Mouse (Mus musculus): ENCODE results near the gene Fstl4.
A peak's percentile ranks its signal among the peaks of the same experiment; 100 is the strongest.
"Not testable (repeated sequence)": the region's sequence is repeated elsewhere in the genome, so short reads cannot be mapped to it uniquely, and the experiment has no call there.

Gene Fstl4

DNA sequence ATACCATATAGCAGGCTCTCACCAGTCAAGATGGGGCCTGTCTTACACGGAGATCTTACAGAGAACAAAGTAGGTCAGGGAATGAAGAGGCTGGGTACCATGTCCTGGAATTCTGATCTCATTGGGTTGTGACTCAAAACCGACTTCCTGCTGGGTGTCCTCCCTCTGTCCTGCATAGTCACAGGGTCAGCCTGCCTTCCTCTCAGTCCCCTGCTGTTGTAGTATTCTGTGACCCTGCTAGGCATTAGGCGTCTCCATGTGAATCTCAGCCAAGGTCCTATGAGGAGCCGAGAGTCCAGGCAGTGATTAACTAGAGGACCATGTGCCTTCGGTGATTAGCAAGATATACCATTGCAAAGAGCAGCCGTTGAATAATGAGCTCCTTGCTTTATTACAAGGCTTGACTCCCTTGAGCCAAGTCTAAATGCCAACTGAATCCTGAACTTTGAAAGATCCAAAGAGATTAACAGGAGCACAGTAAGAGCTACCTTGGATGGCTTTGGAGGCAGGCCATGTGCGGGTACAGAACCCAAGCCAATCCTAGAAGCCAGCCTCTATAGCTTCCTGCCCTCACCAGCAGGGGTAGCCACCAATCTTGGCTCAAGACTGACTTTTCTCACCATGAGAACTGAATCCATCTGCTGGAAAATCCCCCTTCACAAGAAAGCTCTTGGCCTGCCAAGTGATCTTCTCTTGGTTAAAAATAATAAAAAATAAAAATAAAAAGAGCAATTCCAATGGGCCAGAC is 264.2 kb downstream of the Fstl4 start:
- DNase-seq, result no peak

DNA sequence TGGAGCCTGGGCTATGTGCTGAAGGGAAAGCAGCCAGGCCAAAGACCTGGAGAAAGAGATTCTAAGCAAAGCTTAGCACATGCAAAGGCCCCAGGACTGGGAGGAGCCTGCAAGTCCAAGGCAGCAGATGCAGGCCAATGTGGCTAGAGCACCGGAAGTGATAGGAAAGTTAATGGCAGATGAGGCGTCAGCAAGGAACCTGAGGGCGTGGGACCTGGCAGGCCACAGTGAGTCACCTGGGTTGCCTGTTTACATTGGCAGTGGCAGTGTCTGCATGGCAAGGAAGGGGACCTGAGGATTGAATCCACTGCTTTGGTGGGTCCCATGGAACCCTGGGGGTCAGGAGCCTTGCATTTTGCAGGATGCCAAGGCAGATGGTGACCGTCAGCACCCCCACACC is 267.3 kb downstream of the Fstl4 start:
- DNase-seq, result peak in 1 of 2 experiments; percentile 2

DNA sequence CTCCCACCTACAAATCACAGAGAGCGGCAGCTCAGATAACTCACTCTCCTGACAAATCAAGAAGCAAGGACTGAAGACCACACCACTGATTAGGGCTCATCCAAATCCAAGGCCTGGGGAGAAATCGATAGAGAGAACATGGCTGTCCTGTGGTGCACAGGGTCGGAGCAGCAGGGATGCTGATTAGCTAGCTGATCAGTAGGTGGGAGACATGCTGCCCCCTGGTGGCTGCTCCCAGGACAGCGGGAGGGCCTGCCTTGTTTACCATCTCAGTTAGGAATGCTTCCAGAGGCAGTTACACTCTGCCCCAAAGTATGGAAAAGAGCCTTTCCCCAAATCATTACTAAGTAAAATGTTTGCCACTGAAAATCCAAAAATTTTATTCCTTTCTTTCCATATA is 267.9 kb downstream of the Fstl4 start:
- peak; percentile 56 to 73 for DNase-seq

DNA sequence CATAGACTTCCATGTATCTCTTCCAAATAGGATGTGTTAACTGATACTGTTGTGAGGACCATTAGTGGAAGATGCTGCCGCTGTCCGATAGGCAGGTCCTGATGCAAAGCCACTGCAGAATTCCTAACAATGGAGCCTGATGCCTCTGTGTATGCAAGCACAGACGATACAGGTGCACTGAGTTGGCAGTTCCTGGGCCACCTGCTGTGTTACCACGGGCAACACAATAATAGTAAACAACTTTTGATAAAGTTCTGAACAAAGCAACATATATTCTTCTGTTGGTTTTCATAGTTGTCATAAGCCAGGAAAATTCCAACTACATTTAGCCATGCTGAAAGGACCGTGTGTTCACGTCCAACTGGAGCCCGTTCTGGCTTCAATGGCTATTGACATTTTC is 271.0 kb downstream of the Fstl4 start:
- no peak for DNase-seq

DNA sequence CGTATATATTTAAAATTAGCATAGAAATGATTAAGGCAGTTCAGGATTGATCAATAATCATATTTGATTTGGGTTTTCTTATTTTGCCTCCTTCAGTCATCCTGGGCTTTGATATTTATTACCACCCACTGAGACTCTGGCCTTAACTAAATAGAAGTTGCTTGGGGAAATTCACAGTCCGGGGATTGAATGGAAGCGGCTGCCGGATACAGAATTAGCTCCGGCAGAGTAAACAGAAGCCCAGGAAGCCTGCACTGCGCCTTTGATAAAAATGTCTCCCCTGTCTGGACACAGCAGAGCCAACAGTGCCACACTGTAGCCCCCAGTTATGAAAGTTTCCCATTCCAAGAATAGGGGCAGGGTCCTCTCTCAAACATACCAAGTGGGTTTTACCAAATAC is 282.4 kb downstream of the Fstl4 start:
- DNase-seq, result no peak

DNA sequence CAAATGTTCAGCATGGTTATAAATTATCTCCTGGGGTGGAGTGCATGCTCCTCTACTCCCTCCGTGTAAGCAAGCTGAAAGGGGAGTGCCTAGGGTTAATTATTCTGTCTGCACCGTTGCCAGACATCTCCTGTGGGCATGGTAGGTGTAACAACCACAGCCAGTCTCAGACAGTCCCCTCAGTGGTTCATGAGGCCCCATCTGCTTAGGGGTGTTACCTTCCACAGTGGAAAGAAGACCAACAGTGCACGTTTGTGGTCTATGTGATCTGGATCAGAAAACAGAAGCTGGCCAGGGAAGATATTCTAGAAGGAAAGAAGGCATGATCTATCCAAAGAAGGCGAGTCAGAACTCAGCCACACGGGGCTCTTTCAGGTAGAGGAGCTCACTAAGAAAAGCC is 289.7 kb downstream of the Fstl4 start:
- DNase-seq, result no peak

DNA sequence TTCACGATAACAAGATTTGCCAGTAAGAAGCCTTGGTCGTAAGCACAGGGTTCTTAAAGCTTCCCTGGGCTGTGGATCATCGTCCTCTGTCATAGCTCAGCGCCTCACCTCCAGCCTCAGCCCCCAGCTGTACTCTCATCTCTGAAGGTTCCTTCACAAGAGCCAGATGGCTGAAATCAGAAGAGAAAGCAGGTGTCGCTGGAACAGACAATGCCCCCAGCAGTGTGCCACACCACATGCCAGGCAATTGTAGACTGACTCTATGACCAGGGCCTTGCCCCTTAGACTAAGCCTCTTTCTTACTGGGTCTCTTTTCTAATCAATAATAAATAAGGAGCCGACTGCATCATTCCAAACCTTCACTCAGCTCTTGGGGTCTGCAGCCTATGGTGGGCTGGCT is 291.5 kb downstream of the Fstl4 start:
- DNase-seq, result no peak

DNA sequence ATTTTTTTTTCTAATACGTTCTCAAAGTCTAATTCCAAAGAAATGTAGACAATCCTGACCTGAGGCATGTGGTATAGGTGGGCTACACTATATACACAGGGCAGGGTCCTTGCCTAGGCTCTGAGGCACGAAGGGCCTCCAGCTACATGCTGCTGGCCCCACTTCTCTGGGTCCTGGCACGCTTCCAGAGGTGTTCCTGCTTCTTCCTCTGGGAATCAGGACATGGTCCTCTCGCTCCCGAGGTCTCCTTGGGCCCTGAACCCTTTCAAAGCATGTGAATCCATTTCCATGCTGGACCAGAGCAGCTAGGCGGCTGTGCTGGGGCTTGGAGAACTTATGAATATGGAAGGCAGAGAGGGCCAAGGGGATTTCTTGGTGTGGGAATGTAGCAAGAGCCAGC is 292.3 kb downstream of the Fstl4 start:
- DNase-seq, result no peak

DNA sequence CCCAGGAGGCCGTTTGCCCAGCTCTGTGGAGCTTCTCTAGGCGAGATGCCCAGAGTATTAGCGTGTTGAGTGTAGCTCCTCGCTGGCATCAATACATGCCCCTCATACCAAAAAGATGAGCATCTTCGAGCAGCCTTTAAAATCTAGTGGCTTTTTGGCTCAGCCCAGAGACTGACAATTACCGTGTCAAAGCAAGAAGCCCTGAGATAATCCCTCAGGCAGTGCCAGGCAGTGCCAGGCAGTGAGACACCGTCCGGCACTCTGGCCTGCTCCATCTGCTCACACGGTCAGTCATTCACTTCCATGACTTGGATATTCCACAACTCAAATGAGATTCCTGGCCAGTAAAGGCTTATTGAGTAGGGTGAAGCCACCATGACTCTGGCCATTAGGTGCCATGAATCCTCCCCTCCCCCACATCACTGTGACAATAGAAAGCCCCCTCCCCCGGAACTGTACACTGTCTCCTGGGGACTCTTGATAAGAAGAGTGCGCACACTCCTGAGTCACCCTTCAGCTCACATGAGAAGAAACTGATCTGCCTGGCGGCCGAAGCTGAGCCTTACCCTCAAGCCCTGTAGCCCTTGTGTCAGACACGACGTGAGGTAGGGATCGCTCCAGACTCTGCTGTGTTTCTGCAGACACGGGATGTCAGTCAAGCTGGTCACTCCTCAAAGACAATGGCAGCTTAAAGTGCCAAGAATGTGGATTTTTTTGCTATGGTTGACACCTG is 293.6 kb downstream of the Fstl4 start:
- DNase-seq, result no peak

DNA sequence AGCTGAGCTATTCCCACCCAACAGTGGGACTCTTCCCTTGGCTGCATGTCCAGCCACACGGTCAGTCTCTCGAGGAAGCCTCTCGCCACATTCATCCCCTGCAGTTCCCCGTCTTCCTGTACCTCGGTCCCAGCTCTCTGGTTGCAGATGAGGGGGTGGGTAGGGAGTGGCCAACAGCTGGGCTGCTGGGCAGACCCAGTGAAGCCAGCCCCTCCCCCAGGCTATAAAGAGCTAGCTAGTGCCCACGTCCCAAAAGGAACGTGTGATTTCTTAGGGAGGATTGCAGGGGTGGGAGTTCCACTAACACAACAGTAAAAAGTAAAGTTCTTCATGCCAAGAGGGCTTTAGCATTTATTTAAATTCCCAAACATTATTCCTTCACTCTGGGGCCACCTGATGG is 294.1 kb downstream of the Fstl4 start:
- no peak for DNase-seq

DNA sequence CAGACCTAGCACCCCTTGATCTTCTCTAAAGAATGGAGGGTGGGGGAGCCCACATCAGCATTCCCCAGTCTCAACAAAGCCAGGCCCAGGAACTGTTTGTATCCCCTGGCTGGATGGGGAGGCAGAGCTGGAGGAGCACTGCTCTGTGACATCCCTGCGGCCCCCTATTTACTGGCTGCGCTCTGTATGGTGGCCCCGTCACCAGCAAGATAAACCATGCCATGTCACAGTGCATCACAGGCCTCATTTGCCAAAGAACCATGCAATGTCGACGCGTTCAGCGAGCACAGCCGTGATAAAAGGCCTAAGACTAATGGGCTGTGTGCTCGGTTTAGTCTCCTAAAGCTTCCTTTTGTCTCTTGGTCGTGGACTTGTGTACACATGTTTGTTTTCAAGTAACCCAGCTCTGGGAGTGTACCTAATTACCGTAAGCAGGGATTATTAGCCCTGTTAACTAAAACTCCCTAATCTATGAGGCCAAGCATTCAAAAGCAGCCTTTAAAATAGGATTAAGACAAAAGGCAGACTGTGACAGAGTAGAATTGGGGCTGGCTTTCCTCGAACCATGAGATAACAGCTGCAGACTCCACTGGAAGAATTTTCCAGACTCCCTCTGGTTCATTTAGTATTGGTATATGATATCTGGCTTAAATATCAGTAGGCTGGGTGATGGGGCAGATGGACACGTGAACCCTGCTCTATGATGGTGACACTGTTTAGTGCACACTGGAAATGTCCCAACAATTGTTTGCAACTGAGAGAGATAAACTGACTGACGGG is 303.5 kb downstream of the Fstl4 start:
- no peak for DNase-seq

DNA sequence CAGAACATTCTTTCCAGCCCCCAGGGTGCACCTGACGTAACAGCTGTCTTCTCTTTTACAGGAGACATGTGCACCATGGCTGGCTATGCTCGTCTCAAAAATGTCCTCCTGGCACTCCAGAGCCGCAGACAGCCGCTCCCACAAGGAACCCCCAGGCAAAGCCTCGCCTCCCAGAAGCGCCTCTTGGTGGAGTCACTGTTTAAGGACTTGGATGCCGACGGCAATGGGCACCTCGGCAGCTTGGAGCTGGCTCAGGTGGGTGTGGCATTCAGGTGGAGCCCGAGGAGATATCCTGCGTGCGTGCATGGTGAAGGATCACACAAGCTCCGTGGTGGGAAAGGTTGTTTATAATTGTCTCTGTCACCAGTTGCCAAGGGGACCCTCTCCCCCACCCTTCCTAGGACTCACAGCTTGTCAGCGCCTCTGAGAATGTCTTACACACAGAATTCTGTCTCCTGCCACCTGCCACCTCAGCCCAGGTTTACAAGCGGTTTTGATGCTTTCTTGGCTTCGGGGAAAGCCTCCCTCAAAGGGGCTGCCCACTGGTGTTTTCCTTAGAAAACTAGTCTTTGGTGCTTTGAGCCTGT is 304.1 kb downstream of the Fstl4 start:
- DNase-seq, result no peak

DNA sequence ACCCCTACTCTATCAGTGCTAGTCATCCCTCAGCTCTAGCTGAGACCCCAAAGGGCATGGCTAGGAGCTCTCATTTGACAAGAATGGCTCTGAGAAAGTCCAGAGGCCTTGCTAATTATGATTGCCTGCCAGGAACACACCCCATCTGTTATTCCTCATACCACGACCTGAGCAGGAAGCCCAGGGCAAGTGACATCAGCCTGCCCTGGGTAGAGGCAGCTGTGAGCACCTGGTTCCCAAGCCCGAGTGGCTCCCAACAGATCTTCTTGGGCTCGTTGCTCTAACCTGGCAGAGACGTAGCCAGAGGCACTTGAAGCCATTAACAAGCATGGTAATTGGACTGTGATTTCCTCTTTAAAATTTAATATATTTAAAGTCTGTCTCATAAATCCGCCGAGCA is 305.3 kb downstream of the Fstl4 start:
- peak in 1 of 2 experiments; percentile 5 for DNase-seq

DNA sequence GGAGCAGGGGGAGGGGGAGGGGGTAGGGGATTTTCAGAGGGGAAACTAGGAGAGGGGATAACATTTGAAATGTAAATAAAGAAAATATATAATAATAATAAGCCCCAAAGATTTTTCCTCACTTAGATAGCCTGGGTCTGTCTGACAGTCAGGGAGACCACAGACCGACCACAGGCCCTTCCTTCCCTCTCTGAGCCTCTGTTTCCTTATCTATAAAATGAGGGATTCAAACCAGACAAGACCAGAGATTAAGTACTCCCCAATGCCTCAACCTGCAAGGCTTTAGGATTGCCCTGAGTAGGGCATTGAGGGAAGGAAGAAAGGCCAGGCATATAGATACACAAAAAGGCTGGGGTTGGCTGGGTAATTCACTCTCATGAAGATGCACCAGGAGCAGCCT is 307.2 kb downstream of the Fstl4 start:
- no peak for DNase-seq

DNA sequence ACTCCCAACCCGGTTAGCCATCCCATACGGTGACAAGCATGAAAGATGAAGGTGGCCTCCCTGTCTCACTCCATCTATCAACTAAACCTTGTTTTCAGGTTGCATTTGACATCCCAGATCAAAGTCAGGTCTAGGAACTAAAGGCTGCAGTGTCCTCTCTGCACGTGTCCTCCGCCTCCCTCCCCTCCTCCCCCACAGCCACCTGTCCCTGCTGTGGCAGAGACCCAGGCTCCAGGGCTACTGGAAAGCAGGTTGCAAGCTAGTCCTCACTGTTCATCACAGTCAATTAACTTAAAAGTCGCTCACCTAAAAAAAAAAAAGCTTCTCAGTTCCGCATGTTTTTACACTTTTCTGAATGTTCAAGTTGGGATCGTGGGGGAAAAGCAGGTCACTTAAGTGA is 313.2 kb downstream of the Fstl4 start:
- no peak for DNase-seq

DNA sequence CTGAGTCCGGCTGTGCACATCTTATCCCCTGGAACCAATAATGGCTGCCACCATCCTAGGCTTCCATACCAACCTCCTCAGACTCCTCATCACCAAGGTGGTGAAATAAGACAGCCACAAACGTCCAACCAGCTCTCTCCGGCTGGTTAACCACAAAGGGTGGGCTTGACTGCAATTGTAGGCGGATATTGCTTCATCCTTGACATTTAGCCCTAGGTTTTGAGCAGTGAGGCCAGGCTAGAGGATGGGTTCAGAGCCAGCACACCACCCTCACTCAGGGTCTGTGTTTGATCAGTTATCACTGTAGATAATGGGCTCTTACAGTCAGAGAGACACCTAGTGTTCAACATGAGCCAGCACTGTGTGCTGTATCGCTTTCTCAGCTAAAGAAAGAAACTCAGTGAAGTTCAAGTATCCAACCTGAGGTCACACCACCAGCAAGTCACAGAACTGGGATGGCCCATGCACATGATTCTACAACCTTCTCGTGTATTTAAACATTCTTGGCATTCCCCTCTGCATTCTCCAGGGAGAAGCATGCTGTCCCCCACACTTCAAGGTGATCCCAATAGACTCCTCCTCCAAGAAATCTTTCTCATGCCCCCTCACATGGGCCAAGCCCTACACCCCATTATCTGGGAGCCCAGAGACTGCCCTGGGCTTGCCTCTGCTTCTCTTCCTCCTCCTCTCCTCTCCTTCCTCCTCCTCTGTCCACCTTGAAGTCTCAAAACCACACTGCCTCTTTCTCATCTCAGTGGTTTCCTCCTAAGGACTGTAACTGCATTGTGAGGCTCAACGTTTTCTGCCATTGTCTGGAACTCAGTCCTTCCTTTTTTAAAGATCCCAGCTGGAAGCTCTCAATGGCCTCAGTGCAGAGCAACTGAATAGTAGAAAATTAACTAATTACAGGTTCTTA is 314.2 kb downstream of the Fstl4 start:
- no peak for DNase-seq

DNA sequence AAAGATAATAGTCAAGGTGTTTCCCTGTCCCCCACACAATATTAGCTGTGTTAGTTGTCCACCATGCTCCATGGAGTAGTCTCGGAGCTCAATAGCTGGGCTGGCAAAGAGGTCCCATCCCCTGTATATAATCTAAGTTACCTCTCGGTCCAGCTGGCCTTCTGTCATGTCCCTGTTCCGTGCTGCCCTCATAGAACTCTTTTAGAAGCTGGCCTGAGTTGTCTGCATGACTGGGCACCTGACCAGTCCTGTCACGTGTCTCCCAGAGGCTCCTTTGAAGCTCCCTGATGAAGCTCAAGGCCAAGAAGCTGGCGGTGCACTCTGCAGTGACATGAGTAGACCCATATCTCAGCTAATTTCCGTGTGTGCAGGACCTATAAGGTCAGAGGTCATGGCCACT is 316.9 kb downstream of the Fstl4 start:
- DNase-seq, result no peak

DNA sequence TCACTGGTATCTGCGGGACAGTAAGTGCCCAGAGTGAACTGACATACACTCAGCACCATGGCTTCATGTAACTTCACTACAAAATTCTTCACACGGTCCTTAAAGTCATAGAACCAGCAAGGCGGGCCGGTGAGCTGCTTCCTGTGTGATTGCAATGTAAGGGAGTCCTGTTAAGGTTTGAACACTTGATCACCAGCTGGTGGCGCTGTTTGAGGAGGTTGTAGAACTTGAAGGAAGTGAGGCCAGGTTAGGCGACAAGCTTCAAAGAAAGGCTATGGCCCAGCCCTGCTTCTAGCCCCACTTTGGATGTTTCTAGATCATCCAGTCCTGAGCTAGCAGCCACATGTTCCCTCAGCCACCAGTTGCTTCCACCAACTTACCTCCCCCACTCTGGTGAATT is 320.9 kb downstream of the Fstl4 start:
- peak; percentile 15 to 45 for DNase-seq

DNA sequence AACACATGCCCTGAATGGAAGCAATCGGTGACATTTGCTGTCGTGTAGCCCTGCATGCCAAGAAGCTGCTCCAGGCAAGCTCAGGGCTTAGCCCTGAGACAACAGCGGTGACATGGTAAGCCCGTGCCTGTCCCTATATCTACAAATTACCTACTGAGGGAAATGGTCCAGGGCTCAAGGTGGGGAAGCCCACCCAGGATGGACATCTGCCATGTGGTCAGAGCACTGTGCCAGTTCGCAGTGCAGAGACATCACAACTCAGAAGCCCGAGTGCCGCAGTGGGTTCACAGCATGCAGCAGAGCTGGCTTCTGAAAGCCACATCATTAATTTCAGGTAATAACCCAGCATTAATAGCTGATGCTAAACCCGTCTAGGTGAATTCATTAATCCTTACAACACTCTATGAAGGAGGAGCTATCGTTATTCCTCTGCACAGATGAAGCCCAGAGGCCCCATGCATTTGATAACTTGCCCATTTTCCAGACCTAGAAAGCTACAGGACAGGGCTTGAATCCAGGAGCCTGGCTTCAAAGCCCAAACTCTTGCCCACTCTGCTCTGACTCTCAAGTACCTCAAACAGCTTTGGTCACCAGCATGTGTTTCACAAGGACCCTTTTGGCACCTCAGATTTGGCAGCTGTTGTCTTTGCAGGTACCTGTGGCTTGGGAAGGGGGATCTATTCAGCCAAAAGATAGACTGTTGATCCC is 321.6 kb downstream of the Fstl4 start:
- no peak for DNase-seq

DNA sequence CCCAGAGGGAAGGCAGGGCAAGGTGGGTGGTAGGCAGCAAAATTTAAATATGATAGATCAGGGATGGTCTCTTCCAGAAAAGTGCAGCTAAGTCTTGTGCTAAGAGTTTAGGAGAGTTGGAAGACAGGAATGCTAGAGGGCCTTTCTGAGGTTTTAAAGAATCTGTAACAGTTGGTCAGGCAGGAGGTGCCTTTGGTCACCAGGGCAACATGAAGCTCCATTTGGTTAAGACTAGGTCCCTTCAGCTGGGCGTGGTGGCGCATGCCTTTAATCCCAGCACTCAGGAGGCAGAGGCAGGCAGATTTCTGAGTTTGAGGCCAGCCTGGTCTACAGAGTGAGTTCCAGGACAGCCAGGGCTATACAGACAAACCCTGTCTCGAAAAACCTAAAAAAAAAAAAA is 323.5 kb downstream of the Fstl4 start:
- DNase-seq, result not testable (repeated sequence)

DNA sequence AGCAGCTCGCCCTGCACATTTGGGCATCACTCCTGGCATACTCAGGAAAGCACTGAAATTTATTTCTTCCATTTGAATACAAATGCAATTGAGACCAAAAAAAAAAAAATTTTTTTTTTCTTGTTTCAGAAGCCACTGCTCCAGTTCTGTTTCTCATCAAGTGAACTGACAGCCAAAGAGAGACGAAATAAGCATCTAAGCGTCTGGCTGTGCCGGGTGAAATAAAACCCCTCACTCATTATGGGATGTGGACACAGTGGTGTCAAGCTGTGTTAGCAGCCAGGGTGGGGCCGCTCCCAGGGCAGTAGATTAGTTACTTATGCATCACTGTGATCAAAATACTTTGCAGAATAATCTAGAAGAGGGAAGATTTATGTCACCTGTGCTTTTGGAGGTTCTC is 327.2 kb downstream of the Fstl4 start:
- DNase-seq, result no peak

DNA sequence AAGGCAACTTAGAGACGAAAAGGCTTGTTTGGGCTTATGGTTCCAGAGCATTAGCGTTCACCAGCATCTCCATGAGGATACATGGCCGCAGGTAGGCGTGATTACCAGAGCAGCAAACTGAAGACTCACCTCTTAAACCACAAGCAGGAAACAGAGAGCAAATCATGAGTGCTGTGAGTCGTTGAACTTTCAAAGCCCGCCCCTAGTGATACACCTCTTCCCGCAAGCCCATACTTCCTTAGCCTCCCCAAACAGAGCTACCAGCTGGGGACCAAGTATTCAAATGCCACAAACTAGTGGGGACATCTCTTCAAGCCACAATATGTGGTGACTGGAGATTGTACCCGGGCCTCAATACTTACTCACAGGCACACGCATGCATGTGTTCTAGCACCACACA is 332.4 kb downstream of the Fstl4 start:
- no peak for DNase-seq

Data from lung, adult 18-20 months (tissue).